Mouse (Mus musculus): Measurements from ENCODE around the gene Ctsf.
"Not testable (repeated sequence)": the region's sequence is repeated elsewhere in the genome, so short reads cannot be mapped to it uniquely, and the experiment has no call there.

The Ctsf gene

DNA sequence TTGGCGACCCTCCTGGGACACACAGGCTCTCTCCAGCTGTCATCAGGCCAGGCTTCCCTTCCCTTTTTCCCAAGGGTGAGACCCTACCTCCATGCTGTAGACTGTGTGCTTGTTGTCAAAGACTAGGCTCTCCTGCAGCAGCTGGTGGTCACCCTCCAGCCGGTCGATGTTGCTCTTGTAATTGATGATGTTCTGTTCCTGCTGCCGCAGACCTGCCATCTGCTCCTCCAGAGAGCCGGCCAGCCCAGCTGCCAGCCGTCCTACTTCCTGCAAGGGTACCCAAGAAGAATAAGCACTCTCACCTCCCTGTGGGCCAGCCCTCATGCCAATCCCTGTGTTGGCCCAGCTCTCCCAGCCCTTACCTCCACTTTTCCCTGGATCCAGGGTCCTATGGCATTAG lies 8.1 kb downstream of the Ctsf start:
- Histone ChIP-seq H3K9me3 (ENCODE audit: low read length) (no peaks in the 10 kb centered on the region), H3K36me3 (ENCODE audit: insufficient read depth, low read length) (peaks cover 57% of the 10 kb centered on the region), H3K4me3 (replicated peaks; ENCODE audit: low read length) (no peak overlapping the region), H3K27me3 (ENCODE audit: insufficient read depth, low read length) (peaks cover 4% of the 10 kb centered on the region; the same call in 1 of the 2 replicates), H3K4me1 (replicated peaks; ENCODE audit: low read depth, low read length) (peaks cover 36% of the 10 kb centered on the region)
- no peak for TF ChIP-seq NANOG (IDR thresholded peaks at IDR 0.05; ENCODE audit: borderline replicate concordance, low read length)
- TF ChIP-seq CTCF (conservative IDR thresholded peaks at IDR 0.05; ENCODE audit: low read length): no peak
- TF ChIP-seq POU5F1 (IDR thresholded peaks at IDR 0.05; ENCODE audit: borderline replicate concordance, low read length): no peak

DNA sequence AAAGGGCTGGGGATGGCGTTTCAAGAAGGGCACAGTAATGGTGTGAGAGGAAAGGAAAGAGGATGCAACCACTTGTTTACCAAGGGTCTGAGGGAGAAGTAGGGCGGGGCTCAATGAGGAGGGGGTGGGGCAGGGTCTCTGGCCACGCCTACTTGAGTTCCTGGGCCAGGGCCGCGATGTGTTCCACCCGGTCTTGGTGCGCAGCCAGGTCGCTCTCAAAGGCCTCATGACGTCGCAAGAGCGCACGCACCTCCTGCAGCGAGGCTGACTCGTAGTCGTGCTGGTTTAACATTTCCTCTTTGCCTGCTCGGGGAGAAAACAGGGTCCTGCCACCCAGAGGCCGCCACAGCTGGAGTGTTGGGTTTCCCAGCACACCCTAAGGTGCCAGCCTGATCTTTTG lies 10.2 kb downstream of the Ctsf start:
- no peaks in the 10 kb centered on the region for H3K9me3 ChIP-seq (ENCODE audit: low read length)
- no peak for TF ChIP-seq POU5F1 (IDR thresholded peaks at IDR 0.05; ENCODE audit: borderline replicate concordance, low read length)
- no peak for TF ChIP-seq CTCF (conservative IDR thresholded peaks at IDR 0.05; ENCODE audit: low read length)
- peak overlapping the region; percentile 61 for H3K4me3 ChIP-seq (replicated peaks; ENCODE audit: low read length)
- peaks cover 4% of the 10 kb centered on the region; the same call in 1 of the 2 replicates for H3K27me3 ChIP-seq (ENCODE audit: insufficient read depth, low read length)
- H3K4me1 ChIP-seq (replicated peaks; ENCODE audit: low read depth, low read length): peaks cover 35% of the 10 kb centered on the region
- peaks cover 49% of the 10 kb centered on the region for H3K36me3 ChIP-seq (ENCODE audit: insufficient read depth, low read length)

DNA sequence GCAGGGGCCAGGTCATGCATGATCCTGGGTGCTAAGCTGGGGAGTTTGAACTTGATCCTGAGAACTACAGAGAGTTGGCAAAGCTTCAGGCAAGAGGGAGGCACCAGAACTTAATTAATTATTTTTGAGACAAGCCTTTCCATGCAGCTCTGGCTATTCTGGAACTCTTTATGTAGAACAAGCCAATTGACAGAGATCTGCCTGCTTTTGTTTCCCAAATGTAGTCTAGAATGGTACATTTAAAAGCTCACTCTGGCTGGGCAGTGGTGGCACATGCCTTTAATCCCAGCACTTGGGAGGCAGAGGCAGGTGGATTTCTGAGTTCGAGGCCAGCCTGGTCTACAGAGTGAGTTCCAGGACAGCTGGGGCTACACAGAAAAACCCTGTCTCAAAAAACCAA lies 19.7 kb downstream of the Ctsf start:
- H3K27me3 ChIP-seq (ENCODE audit: insufficient read depth, low read length); H3K9me3 ChIP-seq (ENCODE audit: low read length); H3K4me3 ChIP-seq (replicated peaks; ENCODE audit: low read length): not testable (repeated sequence)
- H3K36me3 ChIP-seq (ENCODE audit: insufficient read depth, low read length): peaks cover 30% of the 10 kb centered on the region
- peaks cover 56% of the 10 kb centered on the region for H3K4me1 ChIP-seq (replicated peaks; ENCODE audit: low read depth, low read length)
- 0 out of 2 replicates have a peak, but pooled peaks have one; percentile 9 for TF ChIP-seq NANOG (IDR thresholded peaks at IDR 0.05; ENCODE audit: borderline replicate concordance, low read length)

DNA sequence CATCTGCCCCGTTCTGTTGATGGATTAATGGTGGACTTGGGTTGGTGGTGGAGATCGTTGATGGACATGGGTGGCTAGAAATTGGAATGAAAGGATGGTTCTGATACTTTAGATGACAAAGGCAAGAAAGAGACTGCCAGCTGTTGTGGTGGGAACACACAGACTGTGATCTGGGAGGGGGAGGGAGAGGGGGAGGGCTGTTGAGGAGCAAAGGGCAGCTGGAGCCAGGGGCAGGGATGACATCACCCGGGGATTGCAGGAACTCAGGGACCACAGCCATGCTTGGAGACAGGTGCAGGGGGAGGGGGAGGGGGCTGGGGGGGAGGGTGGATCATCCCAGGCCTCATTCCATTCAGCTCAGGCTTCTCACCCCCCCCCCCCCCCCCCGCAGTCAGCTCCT lies 21.3 kb downstream of the Ctsf start:
- TF ChIP-seq POU5F1 (IDR thresholded peaks at IDR 0.05; ENCODE audit: borderline replicate concordance, low read length) (no peak), NANOG (IDR thresholded peaks at IDR 0.05; ENCODE audit: borderline replicate concordance, low read length) (no peak), CTCF (conservative IDR thresholded peaks at IDR 0.05; ENCODE audit: low read length) (no peak)
- Histone ChIP-seq H3K27me3 (ENCODE audit: insufficient read depth, low read length) (peaks cover 4% of the 10 kb centered on the region; the same call in 1 of the 2 replicates), H3K4me3 (replicated peaks; ENCODE audit: low read length) (no peak overlapping the region), H3K4me1 (replicated peaks; ENCODE audit: low read depth, low read length) (peaks cover 70% of the 10 kb centered on the region), H3K9me3 (ENCODE audit: low read length) (no peaks in the 10 kb centered on the region), H3K36me3 (ENCODE audit: insufficient read depth, low read length) (peaks cover 27% of the 10 kb centered on the region)

DNA sequence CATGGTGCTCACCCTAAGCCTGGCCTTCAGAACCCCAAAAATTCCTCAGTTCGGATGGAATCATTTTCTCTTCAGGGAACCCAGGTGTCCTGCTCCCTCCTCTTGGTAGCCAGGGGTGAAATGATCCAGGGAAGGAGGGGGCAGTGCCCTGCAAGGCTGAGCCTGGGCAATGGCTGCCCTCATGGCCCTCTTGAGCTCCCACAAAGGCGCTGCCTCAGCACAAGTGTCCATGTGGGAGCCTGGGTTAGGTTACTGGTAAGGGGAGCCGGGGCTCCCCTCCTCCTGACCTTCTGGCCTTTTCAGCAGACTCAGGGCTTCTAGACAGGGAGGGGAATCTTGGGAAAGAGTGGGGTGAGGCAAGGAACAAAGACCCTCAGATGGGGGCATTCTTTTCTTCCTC lies 21.8 kb downstream of the Ctsf start:
- Histone ChIP-seq H3K27me3 (ENCODE audit: insufficient read depth, low read length) (peaks cover 4% of the 10 kb centered on the region; the same call in 1 of the 2 replicates), H3K4me1 (replicated peaks; ENCODE audit: low read depth, low read length) (peaks cover 70% of the 10 kb centered on the region), H3K36me3 (ENCODE audit: insufficient read depth, low read length) (peaks cover 27% of the 10 kb centered on the region), H3K9me3 (ENCODE audit: low read length) (no peaks in the 10 kb centered on the region), H3K4me3 (replicated peaks; ENCODE audit: low read length) (peak overlapping the region; percentile 98)
- TF ChIP-seq NANOG (IDR thresholded peaks at IDR 0.05; ENCODE audit: borderline replicate concordance, low read length) (no peak), CTCF (conservative IDR thresholded peaks at IDR 0.05; ENCODE audit: low read length) (no peak), POU5F1 (IDR thresholded peaks at IDR 0.05; ENCODE audit: borderline replicate concordance, low read length) (no peak)

DNA sequence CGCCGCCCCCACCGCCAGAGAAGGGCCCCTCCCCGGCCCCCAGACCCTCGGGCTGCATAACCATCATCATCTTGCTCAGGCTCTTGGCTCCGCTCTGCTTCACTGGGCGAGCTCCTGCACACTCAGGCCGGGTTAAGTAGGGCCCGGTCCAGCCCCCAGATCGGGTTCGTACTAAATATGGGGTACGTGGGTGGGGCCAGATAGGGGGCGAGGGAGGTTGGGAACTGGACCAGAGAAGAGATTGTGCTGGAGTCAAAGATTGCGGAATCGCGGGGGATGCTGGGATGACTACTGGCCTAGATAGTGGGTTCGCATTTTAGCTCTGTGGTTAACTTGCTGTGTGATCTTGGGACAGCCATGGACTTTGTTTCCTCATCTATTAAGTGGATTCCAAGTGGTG lies 22.9 kb downstream of the Ctsf start, which contains the start of gene Actn3:
Gene Actn3 (minus strand): TSS at position 125 of the 400 bp plus-strand sequence.
- Histone ChIP-seq H3K27me3 (ENCODE audit: insufficient read depth, low read length) (peaks cover 2% of the 10 kb centered on the region; the same call in 1 of the 2 replicates), H3K4me1 (replicated peaks; ENCODE audit: low read depth, low read length) (peaks cover 67% of the 10 kb centered on the region)
- TF ChIP-seq CTCF (conservative IDR thresholded peaks at IDR 0.05; ENCODE audit: low read length): no peak
- TF ChIP-seq POU5F1 (IDR thresholded peaks at IDR 0.05; ENCODE audit: borderline replicate concordance, low read length): no peak
- no peak for TF ChIP-seq NANOG (IDR thresholded peaks at IDR 0.05; ENCODE audit: borderline replicate concordance, low read length)

DNA sequence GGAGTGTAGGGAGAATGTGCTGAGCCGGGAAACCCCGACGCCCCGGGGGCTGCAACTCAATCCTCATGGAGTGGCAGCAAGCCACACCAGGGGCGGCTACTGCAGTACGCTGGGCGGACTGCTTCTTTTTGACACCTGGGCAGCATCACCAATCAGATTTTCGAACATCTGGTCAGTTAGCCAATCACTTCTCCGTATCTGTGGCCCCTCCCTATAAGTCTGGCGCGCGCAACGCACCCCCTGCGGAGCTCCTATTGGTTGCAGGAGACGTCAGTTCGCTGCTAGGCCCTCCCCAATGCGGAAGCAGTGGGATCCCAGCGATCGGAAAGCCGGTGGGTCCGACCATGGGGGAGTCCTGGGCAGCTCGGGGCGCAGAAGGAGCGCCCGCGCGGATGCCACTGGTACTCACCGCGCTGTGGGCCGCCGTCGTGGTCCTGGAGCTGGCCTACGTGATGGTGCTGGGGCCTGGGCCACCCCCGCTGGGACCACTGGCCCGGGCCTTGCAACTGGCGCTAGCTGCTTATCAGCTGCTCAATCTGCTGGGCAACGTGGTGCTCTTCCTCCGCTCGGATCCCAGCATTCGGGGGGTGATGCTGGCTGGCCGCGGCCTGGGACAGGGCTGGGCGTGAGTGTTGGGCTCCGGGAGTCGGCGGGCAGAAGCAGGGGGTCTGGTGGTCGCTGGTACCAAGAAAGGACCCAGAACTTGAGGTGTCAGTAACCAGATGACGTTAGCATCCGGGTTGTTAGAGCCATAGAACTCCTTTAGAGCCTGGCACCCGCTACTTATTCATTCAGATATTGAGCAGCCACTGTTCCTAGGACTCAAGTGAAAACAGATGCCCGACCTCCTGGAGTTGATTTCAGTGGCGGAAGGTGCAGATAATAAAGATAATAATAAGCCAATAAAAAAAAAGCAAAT lies 23.7 kb downstream of the Ctsf start, which contains the start of gene Zdhhc24:
Gene Zdhhc24 (plus strand): TSS at position 264 of the 919 bp plus-strand sequence.
- H3K9me3 ChIP-seq (ENCODE audit: low read length): no peaks in the 10 kb centered on the region
- peaks cover 37% of the 10 kb centered on the region for H3K36me3 ChIP-seq (ENCODE audit: insufficient read depth, low read length)
- peaks cover 65% of the 10 kb centered on the region for H3K4me1 ChIP-seq (replicated peaks; ENCODE audit: low read depth, low read length)
- H3K4me3 ChIP-seq (replicated peaks; ENCODE audit: low read length): peak within 1 kb of the TSS; percentile 98
- TF ChIP-seq NANOG (IDR thresholded peaks at IDR 0.05; ENCODE audit: borderline replicate concordance, low read length) (no peak), CTCF (conservative IDR thresholded peaks at IDR 0.05; ENCODE audit: low read length) (no peak), POU5F1 (IDR thresholded peaks at IDR 0.05; ENCODE audit: borderline replicate concordance, low read length) (no peak)
- H3K27me3 ChIP-seq (ENCODE audit: insufficient read depth, low read length): peaks cover 2% of the 10 kb centered on the region; the same call in 1 of the 2 replicates

More for the DNA sequence above, 22.9 kb downstream of the Ctsf start, which contains the start of gene Actn3:
- Histone ChIP-seq H3K36me3 (ENCODE audit: insufficient read depth, low read length) (peaks cover 28% of the 10 kb centered on the region), H3K4me3 (replicated peaks; ENCODE audit: low read length) (peak within 1 kb of the TSS; percentile 98), H3K9me3 (ENCODE audit: low read length) (no peaks in the 10 kb centered on the region)

DNA sequence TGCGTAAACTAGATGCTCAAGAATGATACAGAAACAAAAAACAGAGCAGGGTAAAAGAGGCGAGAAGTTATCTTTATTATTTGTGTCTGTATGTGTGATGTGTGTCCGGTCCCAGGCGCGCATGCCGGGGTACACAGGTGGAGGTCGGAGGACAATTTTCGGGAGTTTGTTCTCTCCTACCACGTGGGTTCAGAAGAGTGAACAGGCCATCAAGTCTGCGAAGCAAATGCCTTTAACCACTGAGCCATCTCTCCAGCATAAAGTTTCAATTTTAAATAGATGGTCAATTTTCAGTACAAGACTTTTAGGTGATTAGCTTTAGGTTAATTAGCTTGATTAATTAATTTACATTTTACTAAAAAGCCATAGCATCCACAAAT lies 24.4 kb downstream of the Ctsf start:
- Histone ChIP-seq H3K4me1 (replicated peaks; ENCODE audit: low read depth, low read length) (peaks cover 62% of the 10 kb centered on the region), H3K4me3 (replicated peaks; ENCODE audit: low read length) (peak overlapping the region; percentile 98), H3K9me3 (ENCODE audit: low read length) (no peaks in the 10 kb centered on the region), H3K36me3 (ENCODE audit: insufficient read depth, low read length) (peaks cover 42% of the 10 kb centered on the region), H3K27me3 (ENCODE audit: insufficient read depth, low read length) (peaks cover 2% of the 10 kb centered on the region; the same call in 1 of the 2 replicates)
- TF ChIP-seq NANOG (IDR thresholded peaks at IDR 0.05; ENCODE audit: borderline replicate concordance, low read length) (no peak), CTCF (conservative IDR thresholded peaks at IDR 0.05; ENCODE audit: low read length) (no peak), POU5F1 (IDR thresholded peaks at IDR 0.05; ENCODE audit: borderline replicate concordance, low read length) (no peak)
